Mouse (Mus musculus) megakaryocyte, embryonic 14.5 days (primary cell): Measurements from ENCODE around the gene Foxo6.

ENCODE experiments used
- FLI1 ChIP-seq: IDR thresholded peaks from 2 replicates; pipeline ENCODE4 v1.6.1; 2012; ENCODE audit warnings: low read length, inconsistent platforms, mixed read lengths
- GATA1 ChIP-seq: IDR thresholded peaks from 3 replicates; pipeline ENCODE4 v1.6.1; 2012; ENCODE audit warnings: mixed read lengths, low read length, inconsistent platforms, borderline replicate concordance

DNA sequence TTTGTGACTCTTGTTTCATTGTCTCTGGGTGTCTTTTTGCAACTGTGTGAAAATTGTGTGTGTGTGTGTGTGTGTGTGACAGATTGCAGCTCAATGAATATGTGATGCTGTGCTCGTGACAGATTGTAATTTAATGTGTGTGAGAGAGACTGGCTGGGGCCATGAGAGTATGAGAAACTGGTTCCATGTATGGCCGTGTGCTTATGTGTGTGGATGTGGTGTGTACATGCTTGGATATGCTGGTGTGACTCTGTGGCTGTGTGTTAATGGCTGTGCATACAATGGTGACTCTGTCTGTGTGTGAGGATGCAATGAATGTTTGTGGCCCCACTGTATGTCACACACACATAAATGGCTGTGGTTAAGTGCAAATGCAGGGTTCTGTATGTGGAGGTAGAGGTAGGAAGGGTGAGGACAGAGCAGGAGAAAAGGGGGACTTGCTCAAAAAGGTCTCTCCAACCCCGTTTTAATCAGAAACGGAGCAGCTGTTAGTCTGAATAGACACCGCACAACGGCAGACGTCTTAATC lies 45.3 kb upstream of the Foxo6 start:
- TF ChIP-seq GATA1 (no peak), FLI1 (no peak)
